Mouse (Mus musculus) ES-Bruce4 (cell line): ENCODE data around the gene Mgll. TPM values are rescaled to one million over a fixed set of nuclear protein-coding genes. Genes with fewer than 3 reads are reported as not detected.

Experiments
- H3K27ac ChIP-seq: 2 replicates; pipeline ENCODE4 v1.5.1; 2012; ENCODE audit warnings: low read length, inconsistent platforms; ENCODE audit not compliant: insufficient read depth
- H3K27me3 ChIP-seq: 2 replicates; pipeline ENCODE4 v1.6.1; 2012; ENCODE audit warnings: mild to moderate bottlenecking, low read length, inconsistent platforms; ENCODE audit not compliant: control insufficient read depth, poor library complexity, insufficient read depth, severe bottlenecking
- H3K36me3 ChIP-seq: 2 replicates; pipeline ENCODE4 v1.6.1; 2012; ENCODE audit warnings: inconsistent platforms, mild to moderate bottlenecking, low read length, moderate library complexity; ENCODE audit not compliant: control insufficient read depth, poor library complexity, insufficient read depth, severe bottlenecking
- H3K4me1 ChIP-seq: one replicate; pipeline ENCODE4 v1.8.1; 2011; ENCODE audit warnings: low read length; ENCODE audit not compliant: control insufficient read depth, insufficient read depth
- H3K4me3 ChIP-seq: 2 replicates; pipeline ENCODE4 v1.5.1; 2011; ENCODE audit warnings: low read depth, mild to moderate bottlenecking, low read length
- H3K9ac ChIP-seq: 2 replicates; pipeline ENCODE4 v1.6.1; 2012; ENCODE audit warnings: low read depth, mild to moderate bottlenecking, inconsistent platforms; ENCODE audit not compliant: poor library complexity, severe bottlenecking
- H3K9me3 ChIP-seq: replicated peaks from 2 replicates; pipeline ENCODE4 v1.6.1; 2012; ENCODE audit warnings: mild to moderate bottlenecking, low read length, inconsistent platforms; ENCODE audit not compliant: control insufficient read depth, poor library complexity, insufficient read depth, severe bottlenecking
- CTCF ChIP-seq: IDR thresholded peaks from one replicate; pipeline ENCODE4 v1.8.1; 2011; ENCODE audit warnings: low read depth, low read length
- EP300 ChIP-seq: IDR thresholded peaks from 2 replicates; pipeline ENCODE4 v1.6.1; 2011; ENCODE audit warnings: low read depth, low read length; ENCODE audit not compliant: insufficient read depth
- POLR2A ChIP-seq: IDR thresholded peaks from one replicate; pipeline ENCODE4 v1.8.1; 2011; ENCODE audit warnings: low read length; ENCODE audit not compliant: insufficient read depth
- polyA plus RNA-seq: library from polyadenylated mRNA; stranded (reverse); fragments of >200 nt; gene quantifications from 2 replicates; pipeline ENCODE4 v1.2.4, GENCODE M21; 2011; ENCODE audit warnings: low read depth; ENCODE audit not compliant: missing spikeins, insufficient read depth, insufficient read length

The Mgll gene
- polyA plus RNA-seq, 1 experiment = 3.4 TPM

- Histone ChIP-seq H3K9me3 (no peaks in the 10 kb centered on the region), H3K36me3 (no peaks in the 10 kb centered on the region), H3K9ac (no peak overlapping the region), H3K4me1 (no peaks in the 10 kb centered on the region), H3K4me3 (no peak overlapping the region), H3K27ac (no peak overlapping the region), H3K27me3 (no peaks in the 10 kb centered on the region)
- TF ChIP-seq POLR2A = no peak
- no peak for TF ChIP-seq EP300
- TF ChIP-seq CTCF = no peak
Measured at GRCm38 (mm10) chr6:88820853-88821252, 96.6 kb downstream of the Mgll start.

- no peak for TF ChIP-seq POLR2A
- TF ChIP-seq CTCF = no peak
- TF ChIP-seq EP300 = no peak
- H3K4me3 ChIP-seq = no peak overlapping the region
- H3K9ac ChIP-seq = no peak overlapping the region
- H3K27ac ChIP-seq = no peak overlapping the region
- H3K9me3 ChIP-seq = no peaks in the 10 kb centered on the region
- no peaks in the 10 kb centered on the region for H3K4me1 ChIP-seq
- no peaks in the 10 kb centered on the region for H3K36me3 ChIP-seq
- H3K27me3 ChIP-seq = no peaks in the 10 kb centered on the region
Measured at GRCm38 (mm10) chr6:88821294-88821693, 97.1 kb downstream of the Mgll start.

- H3K27me3 ChIP-seq = no peaks in the 10 kb centered on the region
- H3K9me3 ChIP-seq = no peaks in the 10 kb centered on the region
- H3K27ac ChIP-seq = no peak overlapping the region
- no peaks in the 10 kb centered on the region for H3K4me1 ChIP-seq
- no peak overlapping the region for H3K9ac ChIP-seq
- H3K36me3 ChIP-seq = no peaks in the 10 kb centered on the region
- no peak for TF ChIP-seq POLR2A
- TF ChIP-seq CTCF = no peak
- no peak overlapping the region for H3K4me3 ChIP-seq
Measured at GRCm38 (mm10) chr6:88821901-88822300, 97.7 kb downstream of the Mgll start.

GRCm38 (mm10) chr6:88824183-88824582 lies 100.0 kb downstream of the Mgll start:
- no peak overlapping the region for H3K27ac ChIP-seq
- TF ChIP-seq POLR2A (no peak), CTCF (no peak), EP300 (no peak)
- no peaks in the 10 kb centered on the region for H3K27me3 ChIP-seq
- H3K9ac ChIP-seq = no peak overlapping the region
- H3K36me3 ChIP-seq = no peaks in the 10 kb centered on the region
- H3K4me1 ChIP-seq = no peaks in the 10 kb centered on the region
- no peaks in the 10 kb centered on the region for H3K9me3 ChIP-seq
- H3K4me3 ChIP-seq = no peak overlapping the region

- H3K9ac ChIP-seq = no peak overlapping the region
- H3K36me3 ChIP-seq = no peaks in the 10 kb centered on the region
- no peaks in the 10 kb centered on the region for H3K27me3 ChIP-seq
- no peaks in the 10 kb centered on the region for H3K9me3 ChIP-seq
- TF ChIP-seq CTCF = no peak
- TF ChIP-seq POLR2A = no peak
- TF ChIP-seq EP300 = no peak
- no peak overlapping the region for H3K4me3 ChIP-seq
- H3K27ac ChIP-seq = no peak overlapping the region
- H3K4me1 ChIP-seq = no peaks in the 10 kb centered on the region
Measured at GRCm38 (mm10) chr6:88826088-88826487, 101.9 kb downstream of the Mgll start.

GRCm38 (mm10) chr6:88826545-88826944 lies 102.3 kb downstream of the Mgll start:
- Histone ChIP-seq H3K27ac (no peak overlapping the region), H3K4me1 (no peaks in the 10 kb centered on the region), H3K9me3 (no peaks in the 10 kb centered on the region), H3K36me3 (no peaks in the 10 kb centered on the region), H3K9ac (no peak overlapping the region), H3K4me3 (no peak overlapping the region), H3K27me3 (no peaks in the 10 kb centered on the region)
- TF ChIP-seq POLR2A (no peak), CTCF (peak; percentile 37)
